Mouse (Mus musculus): ENCODE results near the gene Myo1d. TPM values are rescaled to one million over a fixed set of nuclear protein-coding genes. Genes with fewer than 3 reads are reported as not detected.
A peak's percentile ranks its signal among the peaks of the same experiment; 100 is the strongest.

Myo1d gene
- 100 to 1,000 TPM in 2 of 4 experiments, 10 to 100 TPM in 2; 62.6 to 107 (median 87.1) TPM for total RNA-seq (2022)

DNA sequence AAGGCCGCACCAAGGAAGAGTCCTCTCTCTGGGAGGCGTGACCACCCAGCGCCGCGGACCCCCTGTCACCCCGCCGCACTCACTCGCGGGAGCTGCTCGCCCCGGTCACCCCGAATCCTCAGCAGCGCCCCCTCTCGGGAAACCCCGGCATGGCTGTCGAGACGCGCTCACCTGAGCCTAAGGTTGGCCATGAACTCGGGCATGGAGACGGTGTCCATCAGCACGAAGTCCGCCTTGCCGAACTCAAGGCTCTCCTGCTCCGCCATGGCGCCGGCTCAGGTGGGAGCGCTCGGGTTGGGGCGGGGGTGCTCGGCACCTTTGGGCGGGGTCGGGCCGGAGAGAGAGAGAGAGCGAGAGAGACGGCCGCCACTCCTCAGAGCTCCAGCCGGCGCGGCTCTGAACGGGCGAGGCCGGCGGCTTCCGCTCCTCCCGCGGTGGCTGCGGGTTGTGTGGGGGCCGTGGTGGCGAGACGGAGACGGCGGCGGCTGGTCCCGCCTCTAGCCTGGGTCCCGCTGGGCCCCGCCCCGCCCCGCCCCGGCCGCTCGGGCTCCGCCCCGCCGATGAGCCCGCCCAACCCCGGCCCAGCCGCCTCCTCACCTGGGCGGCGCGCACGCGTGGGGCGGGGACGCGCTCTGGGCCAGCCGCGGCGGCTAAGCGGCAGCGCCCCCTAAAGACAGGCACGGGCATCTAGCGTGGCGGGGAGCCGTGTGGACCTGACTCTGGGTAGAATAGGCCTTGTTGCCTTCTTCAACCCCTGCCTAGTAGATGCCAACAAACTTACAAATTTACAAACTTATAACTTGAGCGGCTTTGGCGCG is at the start of gene Myo1d:
Gene Myo1d, minus strand, starts transcription at position 499 of the 818 bp plus-strand sequence.
- DNase-seq = peak; percentile 86

DNA sequence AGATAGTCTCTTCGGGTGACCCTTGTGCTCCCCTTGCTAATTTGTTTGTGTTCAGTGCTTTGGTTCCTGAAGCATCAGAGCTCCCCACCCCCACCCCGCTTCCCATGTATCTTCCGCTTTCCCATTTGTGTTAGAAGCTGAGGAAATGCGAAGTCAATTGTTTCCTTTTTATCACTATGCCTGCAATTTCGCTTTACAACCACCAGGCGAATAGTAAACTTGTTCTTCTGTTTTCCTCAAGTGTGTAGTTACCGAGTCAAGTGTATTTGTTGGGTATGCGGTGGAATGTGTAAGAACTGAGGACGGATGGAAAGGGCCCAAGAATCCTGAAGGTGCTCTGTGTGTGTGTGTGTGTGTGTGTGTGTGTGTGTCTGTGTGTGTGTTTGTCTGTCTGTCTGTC is 42.0 kb upstream of the Myo1d start:
- DNase-seq = no peak

DNA sequence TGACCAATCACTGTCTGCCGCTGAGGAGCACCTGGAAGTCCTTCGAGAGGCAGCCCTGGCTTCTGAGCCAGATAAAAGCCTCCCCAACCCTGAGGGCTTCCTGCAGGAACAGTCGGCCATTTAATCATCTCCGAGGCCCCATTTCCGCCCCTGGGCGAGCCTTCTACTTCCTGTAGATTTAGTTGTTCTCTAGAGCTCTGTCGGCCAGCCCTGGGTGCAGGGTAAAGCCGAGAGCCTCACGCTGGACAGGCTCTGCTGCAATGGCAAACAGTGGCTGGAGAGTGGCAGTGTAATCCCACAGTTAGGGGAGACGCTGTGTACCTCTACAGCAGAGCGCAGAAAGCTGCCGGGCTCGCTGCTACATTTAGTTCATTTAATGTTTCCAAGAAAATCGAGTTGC is 41.5 kb upstream of the Myo1d start:
- no peak for DNase-seq

DNA sequence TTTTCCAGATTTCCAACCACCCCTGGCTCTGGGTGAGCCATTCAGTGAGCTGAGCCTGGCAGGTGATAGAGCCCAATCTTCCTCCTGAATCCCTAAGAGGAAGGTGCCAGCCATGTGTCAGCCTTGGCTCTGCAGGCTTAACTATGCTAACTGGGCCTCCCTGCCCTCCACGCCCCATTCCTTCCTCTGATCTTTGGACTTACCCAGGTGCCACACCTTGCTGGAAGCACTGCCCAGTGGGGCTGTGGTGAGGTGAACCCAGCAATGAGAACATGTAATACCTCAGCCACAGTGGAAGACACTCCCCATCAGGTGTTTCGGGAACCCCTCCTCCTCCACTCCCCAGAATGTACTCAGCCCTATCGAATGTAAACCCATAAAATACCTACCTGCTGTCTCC is 40.3 kb upstream of the Myo1d start:
- no peak for DNase-seq

GRCm38 (mm10) chr11:80818060-80818697 is 38.4 kb upstream of the Myo1d start:
- DNase-seq = peak; percentile 62

GRCm38 (mm10) chr11:80815354-80815753 is 35.5 kb upstream of the Myo1d start:
- no peak for DNase-seq

GRCm38 (mm10) chr11:80811156-80811555 is 31.3 kb upstream of the Myo1d start:
- DNase-seq = no peak

- DNase-seq = peak; percentile 57
Observed at GRCm38 (mm10) chr11:80809993-80810821, 30.4 kb upstream of the Myo1d start, which contains the start of gene Tmem98. TSS of gene Tmem98 (plus strand) at chr11:80810175.

- no peak for DNase-seq
Observed at GRCm38 (mm10) chr11:80809666-80809992, 29.8 kb upstream of the Myo1d start.

- DNase-seq = peak; percentile 58
Observed at GRCm38 (mm10) chr11:80808551-80809070, 28.8 kb upstream of the Myo1d start.

DNA sequence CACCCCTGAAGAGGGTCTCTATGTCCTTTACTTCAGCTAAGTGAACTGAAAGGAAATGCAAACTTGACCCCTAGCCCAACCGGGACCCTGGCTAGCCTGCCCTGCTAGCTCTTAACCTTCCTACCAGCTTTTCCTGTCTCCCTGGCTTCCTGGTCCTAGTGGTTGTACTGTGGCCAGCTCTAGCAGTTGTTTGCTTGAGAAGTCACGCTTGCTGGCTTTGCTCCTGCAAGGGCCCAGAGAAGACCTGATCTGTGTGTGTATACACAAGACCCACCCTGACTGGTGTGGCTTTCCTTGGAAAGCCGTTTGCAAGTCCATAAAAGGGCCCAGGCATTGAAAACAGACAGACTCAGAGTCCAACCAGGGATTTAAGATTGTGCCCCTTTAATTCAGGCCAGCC is 22.9 kb upstream of the Myo1d start:
- DNase-seq = no peak

GRCm38 (mm10) chr11:80799979-80800378 is 20.2 kb upstream of the Myo1d start:
- DNase-seq = no peak

DNA sequence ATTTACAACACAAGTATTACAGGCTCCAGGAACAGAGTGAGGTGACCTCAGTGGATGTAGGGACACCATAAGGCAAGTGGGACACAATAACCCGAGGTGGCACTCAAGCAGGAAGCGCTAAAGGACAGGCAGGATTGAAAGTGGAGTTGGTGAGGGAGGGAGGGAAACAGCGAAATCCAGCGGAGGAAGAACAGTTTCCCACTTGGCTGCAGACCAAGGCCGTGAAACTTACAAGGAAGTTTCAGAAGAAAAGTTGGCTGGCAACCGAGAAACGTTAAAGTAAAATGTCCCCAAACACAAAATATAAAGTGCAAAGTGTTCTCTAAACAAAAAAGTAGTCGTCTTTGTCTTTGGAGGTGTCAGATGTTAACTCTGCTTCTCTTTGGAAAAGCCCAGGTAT is 15.6 kb upstream of the Myo1d start:
- no peak for DNase-seq

- no peak for DNase-seq
Observed at GRCm38 (mm10) chr11:80794290-80794689, 14.5 kb upstream of the Myo1d start.

- no peak for DNase-seq
Observed at GRCm38 (mm10) chr11:80793386-80793785, 13.6 kb upstream of the Myo1d start.

GRCm38 (mm10) chr11:80791677-80792432 is 12.0 kb upstream of the Myo1d start:
- DNase-seq = no peak

DNA sequence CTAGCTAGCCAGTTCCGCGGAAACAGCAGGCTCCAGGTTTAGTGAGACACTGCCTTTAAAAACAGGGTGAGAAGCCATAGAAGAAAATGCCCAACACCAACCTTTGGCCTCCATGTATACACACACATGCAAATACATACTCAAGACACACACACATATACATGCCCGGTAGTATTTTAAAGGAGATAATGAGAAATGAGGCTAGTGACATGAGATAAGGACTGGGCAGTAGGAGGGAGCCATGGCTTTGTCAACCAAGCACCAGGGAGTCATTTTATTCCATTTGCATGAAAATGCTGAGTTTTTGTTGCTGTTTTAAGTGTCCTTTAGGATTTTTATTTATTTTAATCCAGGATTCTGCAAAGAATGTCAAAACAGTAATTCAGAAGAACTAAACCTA is 10.6 kb upstream of the Myo1d start:
- DNase-seq = no peak

GRCm38 (mm10) chr11:80789647-80790240 is 9.9 kb upstream of the Myo1d start:
- no peak for DNase-seq

DNA sequence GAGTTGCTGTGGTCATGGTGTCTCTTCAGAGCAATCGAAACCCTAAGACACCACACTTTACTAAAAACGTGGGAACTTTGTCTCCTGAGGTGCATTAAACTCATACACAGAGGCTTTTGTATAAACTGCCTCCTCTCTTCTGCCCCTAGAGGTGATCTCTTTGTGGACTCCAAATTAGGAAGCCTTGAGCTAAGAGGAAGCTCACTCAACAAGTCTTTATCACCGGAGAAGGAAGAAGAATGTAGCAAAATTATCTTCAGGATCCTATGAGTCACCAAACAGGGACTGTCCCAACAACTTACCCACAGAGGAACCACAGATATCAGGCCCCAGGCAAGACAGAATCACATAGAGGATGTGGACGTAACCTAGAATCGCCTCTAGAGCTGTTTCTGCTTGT is 5.8 kb upstream of the Myo1d start:
- DNase-seq = no peak

GRCm38 (mm10) chr11:80784294-80784743 is 4.5 kb upstream of the Myo1d start:
- DNase-seq = no peak

DNA sequence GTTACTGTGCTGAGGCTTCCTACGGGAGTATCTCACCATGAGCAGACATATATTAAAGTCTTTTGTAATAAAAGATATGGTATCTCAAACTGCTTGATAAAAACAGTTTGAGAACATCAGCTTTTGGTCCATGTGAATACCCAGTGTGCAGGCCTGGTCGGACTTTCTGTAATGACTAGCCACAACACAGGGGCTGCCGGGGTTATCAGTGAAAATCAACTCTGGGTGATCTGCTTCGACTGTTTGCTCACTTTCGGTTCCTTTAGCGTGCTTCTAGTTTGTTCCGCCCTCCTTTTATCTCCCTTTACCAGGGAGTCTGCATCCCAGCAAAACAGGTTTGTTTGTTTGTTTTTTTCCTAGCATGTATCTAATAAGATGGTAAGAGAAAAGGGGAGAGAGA is 3.6 kb upstream of the Myo1d start:
- no peak for DNase-seq

GRCm38 (mm10) chr11:80781535-80781934 is 1.7 kb upstream of the Myo1d start:
- DNase-seq = peak; percentile 63

Data from adrenal gland, adult 8-10 months (tissue).